Mouse (Mus musculus): ENCODE measurements around the gene Dbi.

DNA sequence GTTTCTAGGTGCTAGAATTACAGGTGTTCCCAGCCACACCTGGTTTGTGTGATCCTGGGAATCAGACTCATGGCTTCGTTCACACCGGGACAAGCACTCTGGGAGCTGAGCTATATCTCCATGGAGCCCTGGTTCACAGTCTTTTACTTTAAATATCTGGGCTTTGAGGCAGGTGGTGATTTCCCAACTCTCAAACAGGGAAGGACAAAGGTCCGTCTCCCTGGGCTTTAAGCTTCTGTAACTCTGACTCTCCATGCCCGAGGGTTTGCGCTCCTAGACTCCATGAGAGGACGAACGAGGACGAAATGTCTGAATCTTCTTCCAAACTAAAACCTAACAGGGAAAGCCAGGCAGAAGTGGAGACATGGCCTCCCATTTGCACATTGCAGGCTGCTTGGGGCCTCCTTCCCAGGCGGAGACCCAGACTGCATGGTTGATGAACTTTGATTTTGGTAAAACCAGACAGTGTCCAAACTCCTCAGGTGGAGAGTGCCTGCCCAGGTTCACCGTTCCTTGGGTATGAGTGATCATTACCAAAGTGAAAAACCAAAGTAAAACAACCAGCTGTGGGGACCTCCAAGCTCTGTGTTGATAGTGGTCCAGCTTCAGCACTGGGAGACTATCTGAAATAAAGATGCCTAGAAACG, 56.7 kb downstream of the Dbi start:
- TF ChIP-seq POLR2A (IDR thresholded peaks at IDR 0.05; ENCODE audit: insufficient read depth, low read length) (no peak), EP300 (IDR thresholded peaks at IDR 0.05; ENCODE audit: insufficient read depth, low read depth, low read length) (no peak), CTCF (IDR thresholded peaks at IDR 0.05; ENCODE audit: low read depth, low read length) (no peak)
